Mouse (Mus musculus): ENCODE measurements around the gene Reck. TPM values are rescaled to one million over a fixed set of nuclear protein-coding genes. Genes with fewer than 3 reads are reported as not detected.

Gene Reck
- polyA plus RNA-seq, 2 experiments, result 1.6 to 1.7 TPM

GRCm38 (mm10) chr4:43983756-43984155, 108.4 kb downstream of the Reck start:
- WGBS (ENCODE audit: insufficient replicate concordance), result 85% methylated on average over 22 of the region's 22 CpGs
- no peak for TF ChIP-seq CTCF (IDR thresholded peaks at IDR 0.05; ENCODE audit: low read depth)

GRCm38 (mm10) chr4:43984326-43984725, 109.0 kb downstream of the Reck start:
- Histone ChIP-seq H3K27me3 (ENCODE audit: control insufficient read depth, insufficient read depth, low read length) (no peaks in the 10 kb centered on the region), H3K9me3 (ENCODE audit: control insufficient read depth, low read length) (no peaks in the 10 kb centered on the region), H3K36me3 (replicated peaks; ENCODE audit: control insufficient read depth, insufficient read depth, low read depth) (no peaks in the 10 kb centered on the region), H3K4me3 (ENCODE audit: insufficient read depth in 1 of 2, low read depth in 2 of 2, low read length in 2 of 2) (no peak overlapping the region), H3K9ac (replicated peaks) (no peak overlapping the region), H3K4me2 (ENCODE audit: low read depth) (no peak overlapping the region), H3K4me1 (replicated peaks; ENCODE audit: control insufficient read depth in 2 of 2, insufficient read depth in 2 of 2, low read length in 1 of 2) (peaks cover 0 to 3% of the 10 kb centered on the region in 2 experiments; a peak in 2 of 4 replicates), H3K27ac (no peak overlapping the region)
- WGBS (ENCODE audit: insufficient replicate concordance), result 78% methylated on average over 19 of the region's 19 CpGs
- DNase-seq (ENCODE audit: low read depth in 3 of 3, low spot score in 3 of 3) (no peak), ATAC-seq (ENCODE audit: insufficient read depth) (no peak)
- TF ChIP-seq CTCF (IDR thresholded peaks at IDR 0.05; ENCODE audit: low read depth) (no peak), EP300 (IDR thresholded peaks at IDR 0.05; ENCODE audit: low read depth) (no peak)

More at GRCm38 (mm10) chr4:43983756-43984155, 108.4 kb downstream of the Reck start:
- DNase-seq (ENCODE audit: low read depth in 3 of 3, low spot score in 3 of 3) (no peak), ATAC-seq (ENCODE audit: insufficient read depth) (no peak)
- no peaks in the 10 kb centered on the region for H3K36me3 ChIP-seq (replicated peaks; ENCODE audit: control insufficient read depth, insufficient read depth, low read depth)
- no peaks in the 10 kb centered on the region for H3K9me3 ChIP-seq (ENCODE audit: control insufficient read depth, low read length)
- no peak overlapping the region for H3K4me2 ChIP-seq (ENCODE audit: low read depth)
- peaks cover 0 to 3% of the 10 kb centered on the region in 2 experiments; a peak in 2 of 4 replicates for H3K4me1 ChIP-seq (replicated peaks; ENCODE audit: control insufficient read depth in 2 of 2, insufficient read depth in 2 of 2, low read length in 1 of 2)
- no peaks in the 10 kb centered on the region for H3K27me3 ChIP-seq (ENCODE audit: control insufficient read depth, insufficient read depth, low read length)
- no peak overlapping the region for H3K4me3 ChIP-seq (ENCODE audit: insufficient read depth in 1 of 2, low read depth in 2 of 2, low read length in 2 of 2)
- H3K9ac ChIP-seq (replicated peaks), result no peak overlapping the region
- H3K27ac ChIP-seq, result no peak overlapping the region

- WGBS (ENCODE audit: insufficient replicate concordance), result 72% methylated on average over 3 of the region's 3 CpGs
- no peak overlapping the region for H3K9ac ChIP-seq (replicated peaks)
- no peak overlapping the region for H3K4me3 ChIP-seq (ENCODE audit: insufficient read depth in 1 of 2, low read depth in 2 of 2, low read length in 2 of 2)
- no peak for TF ChIP-seq EP300 (IDR thresholded peaks at IDR 0.05; ENCODE audit: low read depth)
- DNase-seq (ENCODE audit: low read depth in 3 of 3, low spot score in 3 of 3), result no peak
- H3K27ac ChIP-seq, result no peak overlapping the region
- no peak overlapping the region for H3K4me2 ChIP-seq (ENCODE audit: low read depth)
- H3K4me1 ChIP-seq (replicated peaks; ENCODE audit: control insufficient read depth in 2 of 2, insufficient read depth in 2 of 2, low read length in 1 of 2), result no peaks in the 10 kb centered on the region
- ATAC-seq (ENCODE audit: insufficient read depth), result no peak
- no peaks in the 10 kb centered on the region for H3K9me3 ChIP-seq (ENCODE audit: control insufficient read depth, low read length)
- H3K36me3 ChIP-seq (replicated peaks; ENCODE audit: control insufficient read depth, insufficient read depth, low read depth), result no peaks in the 10 kb centered on the region
- H3K27me3 ChIP-seq (ENCODE audit: control insufficient read depth, insufficient read depth, low read length), result no peaks in the 10 kb centered on the region
Measured at GRCm38 (mm10) chr4:43988976-43989375, 113.6 kb downstream of the Reck start.

GRCm38 (mm10) chr4:43993072-43993471, 117.7 kb downstream of the Reck start:
- Histone ChIP-seq H3K9ac (replicated peaks) (no peak overlapping the region), H3K36me3 (replicated peaks; ENCODE audit: control insufficient read depth, insufficient read depth, low read depth) (no peaks in the 10 kb centered on the region), H3K27me3 (ENCODE audit: control insufficient read depth, insufficient read depth, low read length) (no peaks in the 10 kb centered on the region), H3K9me3 (ENCODE audit: control insufficient read depth, low read length) (no peaks in the 10 kb centered on the region), H3K27ac (no peak overlapping the region), H3K4me1 (replicated peaks; ENCODE audit: control insufficient read depth in 2 of 2, insufficient read depth in 2 of 2, low read length in 1 of 2) (no peaks in the 10 kb centered on the region), H3K4me2 (ENCODE audit: low read depth) (no peak overlapping the region), H3K4me3 (ENCODE audit: insufficient read depth in 1 of 2, low read depth in 2 of 2, low read length in 2 of 2) (no peak overlapping the region)
- WGBS (ENCODE audit: insufficient replicate concordance), result 78% methylated on average over 11 of the region's 11 CpGs
- TF ChIP-seq CTCF (IDR thresholded peaks at IDR 0.05; ENCODE audit: low read depth) (no peak), EP300 (IDR thresholded peaks at IDR 0.05; ENCODE audit: low read depth) (no peak)
- ATAC-seq (ENCODE audit: insufficient read depth), result no peak
- no peak for DNase-seq (ENCODE audit: low read depth in 3 of 3, low spot score in 3 of 3)

GRCm38 (mm10) chr4:43994342-43994741, 119.0 kb downstream of the Reck start:
- Histone ChIP-seq H3K27ac (no peak overlapping the region), H3K36me3 (replicated peaks; ENCODE audit: control insufficient read depth, insufficient read depth, low read depth) (no peaks in the 10 kb centered on the region), H3K4me1 (replicated peaks; ENCODE audit: control insufficient read depth in 2 of 2, insufficient read depth in 2 of 2, low read length in 1 of 2) (no peaks in the 10 kb centered on the region), H3K9ac (replicated peaks) (no peak overlapping the region), H3K4me3 (ENCODE audit: insufficient read depth in 1 of 2, low read depth in 2 of 2, low read length in 2 of 2) (no peak overlapping the region), H3K27me3 (ENCODE audit: control insufficient read depth, insufficient read depth, low read length) (no peaks in the 10 kb centered on the region), H3K4me2 (ENCODE audit: low read depth) (no peak overlapping the region), H3K9me3 (ENCODE audit: control insufficient read depth, low read length) (no peaks in the 10 kb centered on the region)
- TF ChIP-seq EP300 (IDR thresholded peaks at IDR 0.05; ENCODE audit: low read depth) (no peak), CTCF (IDR thresholded peaks at IDR 0.05; ENCODE audit: low read depth) (no peak)
- DNase-seq (ENCODE audit: low read depth in 3 of 3, low spot score in 3 of 3) (no peak), ATAC-seq (ENCODE audit: insufficient read depth) (no peak)
- WGBS (ENCODE audit: insufficient replicate concordance), result 62% methylated on average over 2 of the region's 2 CpGs

Other genes starting within 250 kb of the Reck start
- 1.7 and 1.8 TPM in 2 replicates for gene Npr2, start 243.6 kb upstream of the Reck start, polyA plus RNA-seq (2012; rRNA removed)
- gene Npr2, start 243.6 kb upstream of the Reck start, polyA plus RNA-seq (2014; fragmentation: Nextera tagmentation; extraction: Ambion mirVana), result 0.72 and 0.80 TPM in 2 replicates
- 0.16 and 0.31 TPM in 2 replicates for gene Spag8, start 221.9 kb upstream of the Reck start, polyA plus RNA-seq (2012; rRNA removed)
- gene Spag8, start 221.9 kb upstream of the Reck start, polyA plus RNA-seq (2014; fragmentation: Nextera tagmentation; extraction: Ambion mirVana), result 0.24 TPM in 1 of 2 replicates, not detected in the other
- gene Hint2, start 219.1 kb upstream of the Reck start, polyA plus RNA-seq (2012; rRNA removed), result 29.1 and 29.2 TPM in 2 replicates
- gene Hint2, start 219.1 kb upstream of the Reck start, polyA plus RNA-seq (2014; fragmentation: Nextera tagmentation; extraction: Ambion mirVana), result 76.8 and 77.6 TPM in 2 replicates
- gene Tmem8b, start 206.6 kb upstream of the Reck start, polyA plus RNA-seq (2012; rRNA removed), result 0.22 and 0.37 TPM in 2 replicates
- 0.05 and 0.11 TPM in 2 replicates for gene Tmem8b, start 206.6 kb upstream of the Reck start, polyA plus RNA-seq (2014; fragmentation: Nextera tagmentation; extraction: Ambion mirVana)
- 0.01 and 0.02 TPM in 2 replicates for gene Fam221b, start 206.4 kb upstream of the Reck start, polyA plus RNA-seq (2012; rRNA removed)
- gene Fam221b, start 206.4 kb upstream of the Reck start, polyA plus RNA-seq (2014; fragmentation: Nextera tagmentation; extraction: Ambion mirVana), result 1.7 TPM in 2 replicates
- not detected in 2 replicates for gene Olfr70, start 174.7 kb upstream of the Reck start, polyA plus RNA-seq (2012; rRNA removed)
- not detected in 2 replicates for gene Olfr70, start 174.7 kb upstream of the Reck start, polyA plus RNA-seq (2014; fragmentation: Nextera tagmentation; extraction: Ambion mirVana)
- not detected in 2 replicates for gene Olfr71, start 165.3 kb upstream of the Reck start, polyA plus RNA-seq (2012; rRNA removed)
- not detected in 2 replicates for gene Olfr71, start 165.3 kb upstream of the Reck start, polyA plus RNA-seq (2014; fragmentation: Nextera tagmentation; extraction: Ambion mirVana)
- 0.08 and 0.09 TPM in 2 replicates for gene Hrct1, start 148.3 kb upstream of the Reck start, polyA plus RNA-seq (2012; rRNA removed)
- 0.06 and 0.21 TPM in 2 replicates for gene Hrct1, start 148.3 kb upstream of the Reck start, polyA plus RNA-seq (2014; fragmentation: Nextera tagmentation; extraction: Ambion mirVana)
- 0.01 and 0.02 TPM in 2 replicates for gene Spaar, start 145.5 kb upstream of the Reck start, polyA plus RNA-seq (2012; rRNA removed)
- 0.03 TPM in 1 of 2 replicates, not detected in the other for gene Spaar, start 145.5 kb upstream of the Reck start, polyA plus RNA-seq (2014; fragmentation: Nextera tagmentation; extraction: Ambion mirVana)
- not detected in 2 replicates for gene Olfr159, start 104.5 kb upstream of the Reck start, polyA plus RNA-seq (2012; rRNA removed)
- not detected in 2 replicates for gene Olfr159, start 104.5 kb upstream of the Reck start, polyA plus RNA-seq (2014; fragmentation: Nextera tagmentation; extraction: Ambion mirVana)
- not detected in 2 replicates for gene Olfr156, start 51.6 kb upstream of the Reck start, polyA plus RNA-seq (2012; rRNA removed)
- not detected in 2 replicates for gene Olfr156, start 51.6 kb upstream of the Reck start, polyA plus RNA-seq (2014; fragmentation: Nextera tagmentation; extraction: Ambion mirVana)
- not detected in 2 replicates for gene Olfr157, start 35.3 kb upstream of the Reck start, polyA plus RNA-seq (2012; rRNA removed)
- not detected in 2 replicates for gene Olfr157, start 35.3 kb upstream of the Reck start, polyA plus RNA-seq (2014; fragmentation: Nextera tagmentation; extraction: Ambion mirVana)
- gene Olfr155, start 24.0 kb upstream of the Reck start, polyA plus RNA-seq (2012; rRNA removed), result not detected in 2 replicates
- gene Olfr155, start 24.0 kb upstream of the Reck start, polyA plus RNA-seq (2014; fragmentation: Nextera tagmentation; extraction: Ambion mirVana), result not detected in 2 replicates
- 17.1 and 19.2 TPM in 2 replicates for gene Glipr2, start 81.9 kb downstream of the Reck start, polyA plus RNA-seq (2012; rRNA removed)
- 46.6 and 48.8 TPM in 2 replicates for gene Glipr2, start 81.9 kb downstream of the Reck start, polyA plus RNA-seq (2014; fragmentation: Nextera tagmentation; extraction: Ambion mirVana)
- gene Ccin, start 108.0 kb downstream of the Reck start, polyA plus RNA-seq (2012; rRNA removed), result 0.02 TPM in 1 of 2 replicates, not detected in the other
- gene Ccin, start 108.0 kb downstream of the Reck start, polyA plus RNA-seq (2014; fragmentation: Nextera tagmentation; extraction: Ambion mirVana), result not detected in 2 replicates
- 114 and 173 TPM in 2 replicates for gene Clta, start 128.9 kb downstream of the Reck start, polyA plus RNA-seq (2012; rRNA removed)
- 121 and 128 TPM in 2 replicates for gene Clta, start 128.9 kb downstream of the Reck start, polyA plus RNA-seq (2014; fragmentation: Nextera tagmentation; extraction: Ambion mirVana)
- gene Gne, start 208.6 kb downstream of the Reck start, polyA plus RNA-seq (2012; rRNA removed), result 7.3 and 8.5 TPM in 2 replicates
- gene Gne, start 208.6 kb downstream of the Reck start, polyA plus RNA-seq (2014; fragmentation: Nextera tagmentation; extraction: Ambion mirVana), result 21.3 and 29.9 TPM in 2 replicates

Data from liver, embryonic 14.5 days (tissue).